Mouse (Mus musculus) embryonic fibroblast, embryonic 13.5 days (primary cell): ENCODE results near the gene Epha10.

ENCODE experiments used
- CTCF ChIP-seq: IDR thresholded peaks from 2 replicates; pipeline ENCODE4 v1.5.1; 2011; ENCODE audit warnings: mild to moderate bottlenecking, control low read depth, low read length, moderate library complexity, borderline replicate concordance; ENCODE audit not compliant: insufficient read depth
- POLR2A ChIP-seq: IDR thresholded peaks from 2 replicates; pipeline ENCODE4 v1.6.1; 2011; ENCODE audit warnings: low read depth, mild to moderate bottlenecking, control low read depth, low read length, moderate library complexity

DNA sequence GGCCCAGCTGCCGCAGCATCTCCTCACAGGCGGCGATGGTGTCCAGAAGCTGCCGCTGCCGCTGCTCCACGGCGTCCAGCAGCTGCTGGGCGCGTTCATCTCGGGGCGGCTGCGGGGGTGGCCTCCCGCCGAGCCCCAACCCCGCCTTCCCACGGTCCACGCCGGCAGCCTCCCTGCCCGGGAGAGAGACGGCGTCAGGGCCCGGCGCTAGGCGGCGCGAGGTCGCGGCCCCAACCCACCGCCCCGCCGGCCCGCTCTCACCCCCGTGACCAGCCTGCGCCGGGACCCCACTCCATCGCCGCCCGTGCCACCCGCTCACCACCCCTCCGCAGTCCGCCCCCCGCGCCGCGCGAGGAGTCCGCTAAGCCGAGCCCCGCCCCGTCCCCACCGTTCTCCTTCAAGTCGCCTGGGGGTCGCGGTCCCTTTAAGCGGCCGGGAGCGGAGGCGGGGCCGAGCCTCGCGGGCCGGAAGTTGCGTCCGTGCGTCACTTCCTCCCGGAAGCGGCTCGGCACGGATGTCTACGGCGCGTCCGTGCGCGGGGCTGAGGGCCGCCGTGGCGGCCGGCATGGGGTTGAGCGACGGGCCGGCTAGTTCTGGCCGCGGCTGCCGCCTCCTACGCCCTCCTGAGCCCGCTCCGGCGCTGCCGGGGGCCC, 30.3 kb upstream of the Epha10 start, which contains the start of gene Yrdc:
- TF ChIP-seq CTCF (no peak), POLR2A (peak; percentile 66)
